Comparison of ENCODE assay signal across 11 mouse cellular contexts in the genomic region with DNA sequence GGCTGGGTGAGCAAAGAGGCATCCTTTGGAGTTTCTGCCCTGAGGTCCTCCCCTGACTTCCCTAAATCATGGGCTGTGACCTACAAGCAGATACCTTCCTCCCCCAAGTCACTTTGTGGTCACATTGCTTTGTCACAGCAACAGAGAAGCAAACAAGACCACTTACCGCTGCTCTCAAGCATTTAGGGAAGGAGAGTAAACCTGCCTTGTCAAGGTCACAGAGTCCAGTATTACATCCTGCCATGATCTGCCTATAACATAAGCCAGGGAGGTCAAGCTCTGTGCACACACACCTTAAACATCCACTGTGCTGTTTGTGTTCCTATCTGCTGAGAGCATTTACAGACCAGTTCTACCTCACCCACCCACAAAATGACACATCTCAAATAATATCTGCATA.
DNase-seq lines count a peak whose midpoint lies in the region; ATAC-seq and TF ChIP-seq lines count a peak whose summit lies in the region.
"Had no signal": no experiment of that assay in that cellular context is flagged by ENCODE, and none has a peak within 500 bp of the region (broad histone marks: within the 10 kb centered on the region; RNA-seq: fewer than 3 reads in every experiment).

No protein-coding gene starts in this region.

- 41% methylated on average over 1 of the region's 1 CpGs for WGBS in embryonic facial prominence, embryonic 14.5 days
- 84% methylated on average over 1 of the region's 1 CpGs for WGBS in embryonic facial prominence, embryonic 10.5 days
- WGBS in liver, embryonic 12.5 days (ENCODE audit: insufficient replicate concordance): 4% methylated on average over 1 of the region's 1 CpGs
- WGBS in forebrain, postnatal 0 days: 82% methylated on average over 1 of the region's 1 CpGs
- 75% methylated on average over 1 of the region's 1 CpGs for WGBS in hindbrain, postnatal 0 days

- no peak for TF ChIP-seq RAD21 in MEL (IDR thresholded peaks at IDR 0.05; ENCODE audit: low read depth, low read length)

- peaks cover 2% of the 10 kb centered on the region; the same call in 1 of the 2 replicates for H3K79me2 ChIP-seq in MEL (ENCODE audit: control insufficient read depth, insufficient read depth, low read length, poor library complexity)

- no peaks in the 10 kb centered on the region for H3K9me3 ChIP-seq in embryonic facial prominence, embryonic 14.5 days (ENCODE audit: control insufficient read depth, low read length)
- no peaks in the 10 kb centered on the region for H3K9me3 ChIP-seq in embryonic facial prominence, embryonic 10.5 days
- H3K9me3 ChIP-seq in MEL (replicated peaks; ENCODE audit: insufficient read depth, low read length): no peaks in the 10 kb centered on the region
- no peaks in the 10 kb centered on the region for H3K9me3 ChIP-seq in liver, embryonic 12.5 days (replicated peaks)
- no peaks in the 10 kb centered on the region for H3K9me3 ChIP-seq in forebrain, postnatal 0 days (ENCODE audit: low read length)
- H3K9me3 ChIP-seq in hindbrain, postnatal 0 days (ENCODE audit: low read length): no peaks in the 10 kb centered on the region
- H3K9me3 ChIP-seq: forebrain, embryonic 13.5 days; limb, embryonic 12.5 days had no signal

- no peak for TF ChIP-seq POLR2A in MEL (IDR thresholded peaks at IDR 0.05; ENCODE audit: control insufficient read depth in 1 of 2, insufficient read depth in 1 of 2, low read depth in 1 of 2, low read length in 2 of 2, poor library complexity in 1 of 2)

- DNase-seq in embryonic facial prominence, embryonic 14.5 days (ENCODE audit: low spot score): no peak
- DNase-seq in embryonic facial prominence, embryonic 10.5 days (ENCODE audit: low spot score): no peak
- no peak for DNase-seq in layer of hippocampus, adult 2 months (ENCODE audit: low spot score in 2 of 2)
- no peak for DNase-seq in layer of hippocampus, postnatal 10 days (ENCODE audit: low spot score in 2 of 2)
- DNase-seq in MEL (ENCODE audit: low read depth, low spot score): peak; percentile 95
- DNase-seq in forebrain, postnatal 0 days: no peak
- no peak for DNase-seq in hindbrain, postnatal 0 days (ENCODE audit: low spot score)

- TF ChIP-seq CTCF in layer of hippocampus, adult 2 months (conservative IDR thresholded peaks at IDR 0.05): no peak
- TF ChIP-seq CTCF in MEL (IDR thresholded peaks at IDR 0.05 in 2 of 3, conservative IDR thresholded peaks at IDR 0.05 in 1 of 3; ENCODE audit: control insufficient read depth in 1 of 3, insufficient read depth in 1 of 3, low read depth in 2 of 3, low read length in 3 of 3, poor library complexity in 1 of 3, severe bottlenecking in 1 of 3): no peak
- TF ChIP-seq CTCF in forebrain, postnatal 0 days (IDR thresholded peaks at IDR 0.05; ENCODE audit: low read depth): no peak
- no peak for TF ChIP-seq CTCF in hindbrain, postnatal 0 days (IDR thresholded peaks at IDR 0.05; ENCODE audit: low read depth)

- H3K27me3 ChIP-seq in embryonic facial prominence, embryonic 14.5 days (replicated peaks; ENCODE audit: control insufficient read depth, insufficient read depth, low read length): no peaks in the 10 kb centered on the region
- H3K27me3 ChIP-seq in embryonic facial prominence, embryonic 10.5 days (replicated peaks; ENCODE audit: low read depth, poor library complexity, severe bottlenecking): no peaks in the 10 kb centered on the region
- H3K27me3 ChIP-seq in MEL (ENCODE audit: control insufficient read depth in 1 of 2, insufficient read depth in 2 of 2, low read length in 2 of 2): no peaks in the 10 kb centered on the region
- no peaks in the 10 kb centered on the region for H3K27me3 ChIP-seq in liver, embryonic 12.5 days (replicated peaks)
- H3K27me3 ChIP-seq in forebrain, postnatal 0 days (ENCODE audit: insufficient read depth, low read length): no peaks in the 10 kb centered on the region
- H3K27me3 ChIP-seq in hindbrain, postnatal 0 days (ENCODE audit: insufficient read depth, low read length): no peaks in the 10 kb centered on the region
- H3K27me3 ChIP-seq: forebrain, embryonic 13.5 days; limb, embryonic 12.5 days had no signal

- no peak overlapping the region for H3K9ac ChIP-seq in embryonic facial prominence, embryonic 14.5 days (ENCODE audit: low read depth, low read length)
- no peak overlapping the region for H3K9ac ChIP-seq in MEL (ENCODE audit: control insufficient read depth, low read depth, low read length, poor library complexity, severe bottlenecking)
- H3K9ac ChIP-seq in liver, embryonic 12.5 days: no peak overlapping the region
- no peak overlapping the region for H3K9ac ChIP-seq in forebrain, postnatal 0 days
- no peak overlapping the region for H3K9ac ChIP-seq in hindbrain, postnatal 0 days (replicated peaks; ENCODE audit: low read length)
- H3K9ac ChIP-seq: forebrain, embryonic 13.5 days; limb, embryonic 12.5 days had no signal

- no peak overlapping the region for H3K4me2 ChIP-seq in embryonic facial prominence, embryonic 14.5 days (ENCODE audit: low read depth, low read length)
- H3K4me2 ChIP-seq in liver, embryonic 12.5 days: no peak overlapping the region
- H3K4me2 ChIP-seq in forebrain, postnatal 0 days (ENCODE audit: low read depth): no peak overlapping the region
- no peak overlapping the region for H3K4me2 ChIP-seq in hindbrain, postnatal 0 days (ENCODE audit: low read depth, low read length)
- H3K4me2 ChIP-seq: forebrain, embryonic 13.5 days; limb, embryonic 12.5 days; midbrain, embryonic 11.5 days had no signal

- peak overlapping the region; percentile 2; the same call in 1 of the 2 replicates for H3K27ac ChIP-seq in embryonic facial prominence, embryonic 14.5 days (replicated peaks; ENCODE audit: low read depth, low read length)
- no peak overlapping the region for H3K27ac ChIP-seq in embryonic facial prominence, embryonic 10.5 days (replicated peaks)
- H3K27ac ChIP-seq in layer of hippocampus, adult 2 months: peak overlapping the region; percentile 74; the same call in 1 of the 2 replicates
- H3K27ac ChIP-seq in MEL (ENCODE audit: control insufficient read depth, low read depth, low read length): peak overlapping the region; percentile 48
- H3K27ac ChIP-seq in liver, embryonic 12.5 days: no peak overlapping the region
- H3K27ac ChIP-seq in forebrain, postnatal 0 days (ENCODE audit: low read depth, low read length): no peak overlapping the region
- no peak overlapping the region for H3K27ac ChIP-seq in hindbrain, postnatal 0 days
- H3K27ac ChIP-seq: forebrain, embryonic 13.5 days; limb, embryonic 12.5 days had no signal

- no peaks in the 10 kb centered on the region for H3K36me3 ChIP-seq in embryonic facial prominence, embryonic 14.5 days (ENCODE audit: control insufficient read depth, insufficient read depth, low read length)
- 0 out of 2 replicates have a peak, but pooled peaks cover 3% of the 10 kb centered on the region for H3K36me3 ChIP-seq in embryonic facial prominence, embryonic 10.5 days (replicated peaks)
- peaks cover 0 to 30% of the 10 kb centered on the region in 2 experiments; a peak in 3 of 4 replicates for H3K36me3 ChIP-seq in MEL (ENCODE audit: control insufficient read depth in 1 of 2, insufficient read depth in 2 of 2, low read length in 2 of 2)
- no peaks in the 10 kb centered on the region for H3K36me3 ChIP-seq in liver, embryonic 12.5 days
- no peaks in the 10 kb centered on the region for H3K36me3 ChIP-seq in forebrain, postnatal 0 days (ENCODE audit: insufficient read depth)
- no peaks in the 10 kb centered on the region for H3K36me3 ChIP-seq in hindbrain, postnatal 0 days (ENCODE audit: insufficient read depth, low read length)
- H3K36me3 ChIP-seq: limb, embryonic 12.5 days had no signal

- ATAC-seq in embryonic facial prominence, embryonic 14.5 days (ENCODE audit: low read depth): no peak
- ATAC-seq in liver, embryonic 12.5 days: peak; percentile 59
- no peak for ATAC-seq in forebrain, postnatal 0 days
- no peak for ATAC-seq in hindbrain, postnatal 0 days
- ATAC-seq: forebrain, embryonic 13.5 days had no signal

- no peak overlapping the region for H3K4me3 ChIP-seq in embryonic facial prominence, embryonic 14.5 days (ENCODE audit: low read depth, low read length)
- no peak overlapping the region for H3K4me3 ChIP-seq in embryonic facial prominence, embryonic 10.5 days
- H3K4me3 ChIP-seq in layer of hippocampus, adult 2 months: no peak overlapping the region
- H3K4me3 ChIP-seq in MEL (ENCODE audit: control insufficient read depth in 1 of 2, insufficient read depth in 1 of 2, low read depth in 2 of 2, low read length in 2 of 2): no peak overlapping the region
- H3K4me3 ChIP-seq in liver, embryonic 12.5 days: no peak overlapping the region
- H3K4me3 ChIP-seq in forebrain, postnatal 0 days (ENCODE audit: low read depth, low read length): no peak overlapping the region
- H3K4me3 ChIP-seq in hindbrain, postnatal 0 days (ENCODE audit: low read length): no peak overlapping the region
- H3K4me3 ChIP-seq: forebrain, embryonic 13.5 days; limb, embryonic 12.5 days had no signal

- peak in 1 of 2 experiments; percentile 31; a peak in 2 of 4 replicates for TF ChIP-seq EP300 in MEL (IDR thresholded peaks at IDR 0.05; ENCODE audit: low read depth in 1 of 2, low read length in 2 of 2)

- H3K4me1 ChIP-seq in embryonic facial prominence, embryonic 14.5 days (ENCODE audit: control insufficient read depth, insufficient read depth, low read length): no peaks in the 10 kb centered on the region
- H3K4me1 ChIP-seq in embryonic facial prominence, embryonic 10.5 days: peaks cover 17% of the 10 kb centered on the region
- peaks cover 24 to 34% of the 10 kb centered on the region in 2 experiments for H3K4me1 ChIP-seq in MEL (ENCODE audit: control insufficient read depth in 1 of 2, insufficient read depth in 2 of 2, low read length in 2 of 2)
- H3K4me1 ChIP-seq in liver, embryonic 12.5 days: peaks cover 21% of the 10 kb centered on the region
- H3K4me1 ChIP-seq in forebrain, postnatal 0 days (ENCODE audit: insufficient read depth): no peaks in the 10 kb centered on the region
- H3K4me1 ChIP-seq in hindbrain, postnatal 0 days (ENCODE audit: insufficient read depth, low read length): no peaks in the 10 kb centered on the region; the same call in 1 of the 2 replicates

TF ChIP-seq in MEL, 35 proteins besides CTCF, POLR2A, EP300 and RAD21 (continues in another document):
- TF ChIP-seq NRF1 (IDR thresholded peaks at IDR 0.05; ENCODE audit: insufficient read depth, low read depth, low read length, poor library complexity, severe bottlenecking): no peak
- TF ChIP-seq POLR2AphosphoS5 (IDR thresholded peaks at IDR 0.05; ENCODE audit: borderline replicate concordance, low read depth, low read length): no peak
- TF ChIP-seq GATA1 (IDR thresholded peaks at IDR 0.05; ENCODE audit: low read depth, low read length): peak; percentile 21; the same call in 1 of the 2 replicates
- no peak for TF ChIP-seq TBP (IDR thresholded peaks at IDR 0.05; ENCODE audit: low read depth, low read length)
- TF ChIP-seq ZKSCAN1 (IDR thresholded peaks at IDR 0.05; ENCODE audit: low read depth, low read length): no peak
- no peak for TF ChIP-seq BHLHE40 (IDR thresholded peaks at IDR 0.05; ENCODE audit: borderline replicate concordance, low read depth, low read length)
- TF ChIP-seq MAFK (IDR thresholded peaks at IDR 0.05; ENCODE audit: borderline replicate concordance, low read depth, low read length): no peak
- no peak for TF ChIP-seq POLR2AphosphoS2 (IDR thresholded peaks at IDR 0.05; ENCODE audit: low read length)
- no peak for TF ChIP-seq SMC3 (IDR thresholded peaks at IDR 0.05; ENCODE audit: low read depth, low read length)
- peak; percentile 54 for TF ChIP-seq SIN3A (IDR thresholded peaks at IDR 0.05; ENCODE audit: low read length)

Comparison
In these comparisons a context has a peak if more than half of its experiments do, and no peak if none do; other contexts are left out.
1. H3K27ac ChIP-seq: peak in embryonic facial prominence, embryonic 14.5 days (single experiment), layer of hippocampus, adult 2 months (single experiment) and MEL (single experiment); none in embryonic facial prominence, embryonic 10.5 days (single experiment), liver, embryonic 12.5 days (single experiment), forebrain, postnatal 0 days (single experiment) and hindbrain, postnatal 0 days (single experiment).